Mouse (Mus musculus) effector memory CD4-positive, alpha-beta T cell, adult 7 months (primary cell): Measurements from ENCODE around the gene Psg18. TPM values are rescaled to one million over a fixed set of nuclear protein-coding genes. Genes with fewer than 3 reads are reported as not detected.

Source experiments
- polyA plus RNA-seq: library from polyadenylated mRNA; unstranded; fragments of 100-300 nt; shearing (Covaris generic); gene quantifications from one replicate; pipeline ENCODE4 v1.2.1, GENCODE M21; 2017

Psg18 gene
- polyA plus RNA-seq, result not detected

GRCm38 (mm10) chr7:18354909-18355308 lies at the start of gene Psg18:
Gene Psg18, minus strand, starts transcription at chr7:18355009.

Other genes with a start within 250 kb of the Psg18 start
- gene Igfl3, start 178.5 kb downstream of the Psg18 start, polyA plus RNA-seq, result not detected
- gene Mill1, start 109.7 kb downstream of the Psg18 start, polyA plus RNA-seq, result not detected
- not detected for gene Psg28, start 77.0 kb upstream of the Psg18 start, polyA plus RNA-seq
- gene Psg26, start 129.2 kb upstream of the Psg18 start, polyA plus RNA-seq, result not detected
- not detected for gene Psg25, start 177.3 kb upstream of the Psg18 start, polyA plus RNA-seq
- gene Psg27, start 212.3 kb upstream of the Psg18 start, polyA plus RNA-seq, result not detected